In genomic region chr11:44519950-44520761, GRCm38 (mm10) we compare ENCODE assay signal across 8 mouse cellular contexts. TPM values are rescaled to one million over a fixed set of nuclear protein-coding genes. Genes with fewer than 3 reads are reported as not detected.
A peak's percentile ranks its signal among the peaks of the same experiment; 100 is the strongest.
DNase-seq lines count a peak whose midpoint lies in the region; ATAC-seq lines count a peak whose summit lies in the region.

No protein-coding gene starts in this region.

- peak overlapping the region; percentile 83 for H3K4me2 ChIP-seq in hindbrain, embryonic 11.5 days (replicated peaks; ENCODE audit: low read depth, low read length)

- no peaks in the 10 kb centered on the region for H3K27me3 ChIP-seq in hindbrain, embryonic 11.5 days (ENCODE audit: control insufficient read depth, insufficient read depth, low read length)

- H3K4me3 ChIP-seq in hindbrain, embryonic 11.5 days (ENCODE audit: low read depth, low read length), result peak overlapping the region; percentile 96

- H3K4me1 ChIP-seq in hindbrain, embryonic 11.5 days (replicated peaks; ENCODE audit: control insufficient read depth, insufficient read depth, low read length), result no peaks in the 10 kb centered on the region

- peak; percentile 71 for DNase-seq in MEL-GATA-1-ER (ENCODE audit: extremely low read depth, low read depth)
- peak; percentile 85 for DNase-seq in cerebellum, adult 9-11 months
- peak; percentile 61 to 71 for DNase-seq in frontal cortex, adult 2 months (ENCODE audit: extremely low spot score in 1 of 2, low spot score in 1 of 2)
- peak; percentile 86 for DNase-seq in hindbrain, embryonic 11.5 days (ENCODE audit: low spot score)
- DNase-seq in layer of hippocampus, postnatal 14 days (ENCODE audit: low spot score in 2 of 2), result peak; percentile 42 to 60
- peak; percentile 87 for DNase-seq in lung, postnatal 10 days
- DNase-seq in ovary, postnatal 36 days (ENCODE audit: low spot score), result peak; percentile 74
- peak; percentile 94 for DNase-seq in thymus, postnatal 14 days

- no peaks in the 10 kb centered on the region for H3K9me3 ChIP-seq in hindbrain, embryonic 11.5 days (ENCODE audit: control insufficient read depth, low read length)

- under 1% methylated on average over 28 of the region's 28 CpGs for WGBS in hindbrain, embryonic 11.5 days

- peak overlapping the region; percentile 99 for H3K9ac ChIP-seq in hindbrain, embryonic 11.5 days (ENCODE audit: low read depth, low read length)

- H3K27ac ChIP-seq in hindbrain, embryonic 11.5 days (ENCODE audit: low read depth, low read length), result peak overlapping the region; percentile 97

- peak; percentile 88 for ATAC-seq in hindbrain, embryonic 11.5 days (ENCODE audit: low FRiP score)

- peaks cover 5% of the 10 kb centered on the region; the same call in 1 of the 2 replicates for H3K36me3 ChIP-seq in hindbrain, embryonic 11.5 days (ENCODE audit: control insufficient read depth, insufficient read depth, low read length)

RNA-seq across cellular contexts. Expression of gene Rnf145, which starts 1.4 kb away (rescaled TPM):
- polyA plus RNA-seq in frontal cortex, adult 2 months (2012; rRNA removed), result 83.9 and 88.6 TPM in 2 replicates
- 129 and 147 TPM in 2 replicates for polyA plus RNA-seq in hindbrain, embryonic 11.5 days (2014; fragmentation: Nextera tagmentation; extraction: Ambion mirVana)
- total RNA-seq in layer of hippocampus, postnatal 14 days (2021), result 100 to 1,000 TPM; 102 to 103 TPM

RNA-seq across cellular contexts. Expression of gene Ublcp1, which starts 49.9 kb away (rescaled TPM):
- polyA plus RNA-seq in frontal cortex, adult 2 months (2012; rRNA removed), result 59.6 and 63.5 TPM in 2 replicates
- 78.9 and 85.8 TPM in 2 replicates for polyA plus RNA-seq in hindbrain, embryonic 11.5 days (2014; fragmentation: Nextera tagmentation; extraction: Ambion mirVana)
- 10 to 100 TPM; 42.9 to 46.1 TPM for total RNA-seq in layer of hippocampus, postnatal 14 days (2021)

Comparison
In these comparisons a context has a peak if more than half of its experiments do, and no peak if none do; other contexts are left out.
1. Peak in every context shown above with its lines: DNase-seq, ATAC-seq, H3K4me3 ChIP-seq and H3K27ac ChIP-seq.